Mouse (Mus musculus) kidney, embryonic 14.5 days (tissue): ENCODE results near the gene Wdr89. TPM values are rescaled to one million over a fixed set of nuclear protein-coding genes. Genes with fewer than 3 reads are reported as not detected.
A peak's percentile ranks its signal among the peaks of the same experiment; 100 is the strongest.
"Not testable (repeated sequence)": the region's sequence is repeated elsewhere in the genome, so short reads cannot be mapped to it uniquely, and the experiment has no call there.

ENCODE experiments used
- ATAC-seq: fragments of 200-750 bp; cut with Nextera tagmentation; 2 replicates; pipeline ENCODE4 v1.8.0; 2017; ENCODE audit warnings: moderate number of reproducible peaks, mild to moderate bottlenecking, moderate TSS enrichment, moderate library complexity; ENCODE audit not compliant: low FRiP score, low TSS enrichment
- H3K27ac ChIP-seq: fragments of 300-500 bp; sonication (generic); 2 replicates; pipeline ENCODE4 v1.5.1; 2014; ENCODE audit warnings: low read depth, mild to moderate bottlenecking, low read length, moderate library complexity, mixed read lengths
- H3K27me3 ChIP-seq: fragments of 300-500 bp; sonication (generic); 2 replicates; pipeline ENCODE4 v1.6.1; 2014; ENCODE audit warnings: mild to moderate bottlenecking, low read length; ENCODE audit not compliant: control insufficient read depth, insufficient read depth
- H3K36me3 ChIP-seq: fragments of 300-500 bp; sonication (generic); 2 replicates; pipeline ENCODE4 v1.6.1; 2014; ENCODE audit warnings: low read length, mixed read lengths; ENCODE audit not compliant: control insufficient read depth, insufficient read depth
- H3K4me1 ChIP-seq: fragments of 300-500 bp; sonication (generic); 2 replicates; pipeline ENCODE4 v1.6.1; 2014; ENCODE audit warnings: low read length, mixed read lengths; ENCODE audit not compliant: control insufficient read depth, insufficient read depth
- H3K4me2 ChIP-seq: fragments of 300-500 bp; sonication (generic); replicated peaks from 2 replicates; pipeline ENCODE4 v1.6.1; 2014; ENCODE audit warnings: low read depth, mild to moderate bottlenecking, low read length
- H3K4me3 ChIP-seq: fragments of 300-500 bp; sonication (generic); 2 replicates; pipeline ENCODE4 v1.5.1; 2014; ENCODE audit warnings: mild to moderate bottlenecking, low read length
- H3K9ac ChIP-seq: fragments of 300-500 bp; sonication (generic); 2 replicates; pipeline ENCODE4 v1.6.1; 2014; ENCODE audit warnings: low read depth, mild to moderate bottlenecking, low read length, moderate library complexity
- H3K9me3 ChIP-seq: fragments of 300-500 bp; sonication (generic); 2 replicates; pipeline ENCODE4 v1.6.1; 2016; ENCODE audit warnings: low read length; ENCODE audit not compliant: control insufficient read depth
- WGBS: fragments of 180-500 bp; shearing (Covaris S2); extraction: QIAGEN DNeasy Blood & Tissue Kit; methylation state at CpG from one replicate; pipeline ENCODE4 v1.1.7; 2014; 5-methylcytosine and 5-hydroxymethylcytosine counted together
- polyA plus RNA-seq: library from polyadenylated mRNA; unstranded; fragments of >200 nt; fragmentation: Nextera tagmentation; extraction: Ambion mirVana; gene quantifications from 2 replicates; pipeline ENCODE4 v1.2.1, GENCODE M21; 2014

The Wdr89 gene
- polyA plus RNA-seq, 1 experiment from 2014 or later, result 15.7 TPM

GRCm38 (mm10) chr12:75701173-75702083, 32.1 kb upstream of the Wdr89 start:
- Histone ChIP-seq H3K4me3 (peak overlapping the region; percentile 23), H3K27ac (no peak overlapping the region), H3K4me1 (peaks cover 8% of the 10 kb centered on the region; the same call in 1 of the 2 replicates), H3K36me3 (no peaks in the 10 kb centered on the region), H3K4me2 (peak overlapping the region; percentile 41), H3K9ac (peak overlapping the region; percentile 44; the same call in 1 of the 2 replicates), H3K27me3 (no peaks in the 10 kb centered on the region), H3K9me3 (no peaks in the 10 kb centered on the region)
- peak; percentile 87 for ATAC-seq
- 21% methylated on average over 21 of the region's 21 CpGs for WGBS

- Histone ChIP-seq H3K27ac (no peak overlapping the region), H3K36me3 (no peaks in the 10 kb centered on the region), H3K4me2 (no peak overlapping the region), H3K4me3 (no peak overlapping the region), H3K9me3 (no peaks in the 10 kb centered on the region), H3K27me3 (no peaks in the 10 kb centered on the region), H3K9ac (no peak overlapping the region), H3K4me1 (peaks cover 8% of the 10 kb centered on the region; the same call in 1 of the 2 replicates)
- 98% methylated on average over 3 of the region's 3 CpGs for WGBS
- no peak for ATAC-seq
Observed at GRCm38 (mm10) chr12:75698692-75699091, 29.4 kb upstream of the Wdr89 start.

GRCm38 (mm10) chr12:75695845-75696244, 26.5 kb upstream of the Wdr89 start:
- ATAC-seq, result not testable (repeated sequence)

GRCm38 (mm10) chr12:75689003-75689402, 19.7 kb upstream of the Wdr89 start:
- 85% methylated on average over 2 of the region's 2 CpGs for WGBS
- 0 out of 2 replicates have a peak, but pooled peaks cover 6% of the 10 kb centered on the region for H3K9me3 ChIP-seq
- ATAC-seq, result no peak

More at GRCm38 (mm10) chr12:75695845-75696244, 26.5 kb upstream of the Wdr89 start:
- H3K36me3 ChIP-seq, H3K27ac ChIP-seq, H3K4me1 ChIP-seq, H3K4me2 ChIP-seq, H3K9me3 ChIP-seq, H3K4me3 ChIP-seq, H3K27me3 ChIP-seq, H3K9ac ChIP-seq: not testable (repeated sequence)
- WGBS, result 75% methylated on average over 1 of the region's 1 CpGs

GRCm38 (mm10) chr12:75687314-75687713, 18.0 kb upstream of the Wdr89 start:
- Histone ChIP-seq H3K27ac (no peak overlapping the region), H3K36me3 (no peaks in the 10 kb centered on the region), H3K27me3 (no peaks in the 10 kb centered on the region), H3K9ac (no peak overlapping the region), H3K4me3 (no peak overlapping the region), H3K4me1 (no peaks in the 10 kb centered on the region), H3K9me3 (no peaks in the 10 kb centered on the region), H3K4me2 (no peak overlapping the region)
- 57% methylated on average over 4 of the region's 4 CpGs for WGBS
- no peak for ATAC-seq

More at GRCm38 (mm10) chr12:75689003-75689402, 19.7 kb upstream of the Wdr89 start:
- H3K4me1 ChIP-seq, result no peaks in the 10 kb centered on the region
- H3K36me3 ChIP-seq, result no peaks in the 10 kb centered on the region
- no peak overlapping the region for H3K9ac ChIP-seq
- H3K4me3 ChIP-seq, result no peak overlapping the region
- H3K4me2 ChIP-seq, result no peak overlapping the region
- no peak overlapping the region for H3K27ac ChIP-seq
- no peaks in the 10 kb centered on the region for H3K27me3 ChIP-seq

- not testable (repeated sequence) for H3K27me3 ChIP-seq, H3K4me2 ChIP-seq, H3K36me3 ChIP-seq, H3K4me1 ChIP-seq, H3K9ac ChIP-seq, H3K9me3 ChIP-seq, ATAC-seq, H3K27ac ChIP-seq, H3K4me3 ChIP-seq
- whole genome bisulfite sequencing, result 81% methylated on average over 4 of the region's 4 CpGs
Observed at GRCm38 (mm10) chr12:75684026-75684425, 14.7 kb upstream of the Wdr89 start.

- no peak overlapping the region for H3K4me2 ChIP-seq
- no peaks in the 10 kb centered on the region for H3K27me3 ChIP-seq
- 87% methylated on average over 4 of the region's 4 CpGs for WGBS
- H3K9me3 ChIP-seq, result no peaks in the 10 kb centered on the region
- H3K9ac ChIP-seq, result no peak overlapping the region
- H3K27ac ChIP-seq, result no peak overlapping the region
- H3K36me3 ChIP-seq, result no peaks in the 10 kb centered on the region
- no peak for ATAC-seq
- no peak overlapping the region for H3K4me3 ChIP-seq
- no peaks in the 10 kb centered on the region for H3K4me1 ChIP-seq
Observed at GRCm38 (mm10) chr12:75683598-75683997, 14.3 kb upstream of the Wdr89 start.

- H3K36me3 ChIP-seq, result no peaks in the 10 kb centered on the region
- H3K27ac ChIP-seq, result no peak overlapping the region
- H3K9me3 ChIP-seq, result no peaks in the 10 kb centered on the region
- no peak for ATAC-seq
- H3K4me1 ChIP-seq, result no peaks in the 10 kb centered on the region
- H3K9ac ChIP-seq, result no peak overlapping the region
- 76% methylated on average over 2 of the region's 2 CpGs for WGBS
- no peak overlapping the region for H3K4me3 ChIP-seq
- no peaks in the 10 kb centered on the region for H3K27me3 ChIP-seq
- H3K4me2 ChIP-seq, result no peak overlapping the region
Observed at GRCm38 (mm10) chr12:75682842-75683241, 13.5 kb upstream of the Wdr89 start.

GRCm38 (mm10) chr12:75681101-75681500, 11.8 kb upstream of the Wdr89 start:
- Histone ChIP-seq H3K4me3 (no peak overlapping the region), H3K36me3 (no peaks in the 10 kb centered on the region), H3K27me3 (no peaks in the 10 kb centered on the region), H3K9ac (no peak overlapping the region), H3K27ac (no peak overlapping the region), H3K9me3 (no peaks in the 10 kb centered on the region), H3K4me2 (no peak overlapping the region), H3K4me1 (no peaks in the 10 kb centered on the region)
- WGBS, result 81% methylated on average over 4 of the region's 4 CpGs
- ATAC-seq, result no peak
